Mouse (Mus musculus): ENCODE data around the gene Pou2f1. TPM values are rescaled to one million over a fixed set of nuclear protein-coding genes. Genes with fewer than 3 reads are reported as not detected.
"Not testable (repeated sequence)": the region's sequence is repeated elsewhere in the genome, so short reads cannot be mapped to it uniquely, and the experiment has no call there.

Pou2f1 gene
- polyA plus RNA-seq, 1 experiment: 11.0 TPM

DNA sequence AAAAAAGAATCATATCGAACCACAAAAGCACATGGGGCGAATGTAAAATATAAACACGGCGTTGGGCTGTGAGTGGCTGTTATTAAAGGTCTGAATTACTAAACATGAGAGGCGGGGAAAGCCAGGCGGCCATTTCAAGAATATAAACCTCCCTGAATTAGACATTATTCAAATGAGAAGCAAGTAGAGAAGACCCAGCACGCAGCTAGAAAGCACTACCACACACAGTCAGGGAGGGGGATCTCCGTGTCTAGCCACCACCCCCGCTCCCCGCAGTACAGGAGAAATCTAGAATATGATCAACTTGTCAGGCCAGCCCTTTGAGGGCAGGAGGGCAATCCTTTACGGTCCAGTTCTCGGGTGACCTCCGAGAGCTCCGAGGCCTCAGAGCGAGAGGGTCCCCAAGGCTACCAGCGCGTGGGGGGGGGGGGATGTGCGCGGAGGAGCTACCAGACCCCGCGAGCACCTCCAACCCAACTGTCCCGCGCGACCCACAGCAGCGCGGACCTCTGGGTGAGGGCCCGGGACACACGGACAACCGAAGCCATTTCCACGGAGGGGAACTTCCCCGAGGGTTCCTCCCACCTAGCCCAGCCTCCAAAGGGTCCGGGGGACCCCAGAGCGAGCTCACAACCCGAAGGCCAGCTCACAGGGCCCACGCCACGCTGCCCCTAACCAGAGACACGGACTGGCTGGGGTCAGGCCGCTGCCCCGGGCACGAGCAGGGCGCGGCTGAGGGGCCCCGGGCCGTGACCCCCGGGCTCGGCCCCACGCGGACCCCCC lies 1.2 kb downstream of the Pou2f1 start:
- TF ChIP-seq POLR2A (IDR thresholded peaks at IDR 0.05; ENCODE audit: borderline replicate concordance, insufficient read depth, low read length) (no peak), CTCF (IDR thresholded peaks at IDR 0.05; ENCODE audit: borderline replicate concordance, insufficient read depth, low read depth, low read length) (no peak)
- peak; percentile 44 to 65 for DNase-seq
- WGBS: under 1% methylated on average over 48 of the region's 48 CpGs
- H3K27me3 ChIP-seq (ENCODE audit: control insufficient read depth, insufficient read depth, low read length): no peaks in the 10 kb centered on the region
- peaks cover 2% of the 10 kb centered on the region; the same call in 1 of the 2 replicates for H3K4me1 ChIP-seq (ENCODE audit: control insufficient read depth, insufficient read depth, low read length)
- H3K27ac ChIP-seq (ENCODE audit: insufficient read depth, low read length): peak overlapping the region; percentile 95
- H3K4me3 ChIP-seq (replicated peaks; ENCODE audit: insufficient read depth, low read depth, low read length): peak overlapping the region; percentile 85

DNA sequence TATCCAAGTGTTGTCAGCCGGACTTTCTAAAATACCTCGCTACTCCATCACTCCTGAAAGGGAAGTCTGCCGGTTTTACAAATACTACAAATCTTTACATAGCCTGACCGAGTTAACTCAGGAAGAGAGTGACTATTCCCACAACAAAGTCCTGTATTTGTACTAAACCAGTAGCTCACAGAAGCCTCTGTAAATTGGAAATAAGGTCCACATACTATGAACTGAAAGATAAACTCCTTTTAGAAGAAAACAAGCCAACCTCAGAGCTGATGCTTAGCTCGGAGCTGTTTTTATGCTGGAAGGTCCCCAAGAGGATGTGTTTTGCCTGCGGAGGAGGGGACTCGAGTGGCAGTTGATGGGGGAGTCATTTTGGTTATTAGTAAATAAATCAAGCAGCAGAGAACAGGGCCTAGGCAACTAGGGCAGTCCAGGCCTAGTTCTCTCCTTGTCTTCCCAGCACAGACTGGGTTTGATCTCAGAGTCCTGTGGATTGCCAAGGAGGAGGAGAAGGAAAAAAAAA lies 1.8 kb downstream of the Pou2f1 start:
- no peak for TF ChIP-seq POLR2A (IDR thresholded peaks at IDR 0.05; ENCODE audit: borderline replicate concordance, insufficient read depth, low read length)
- no peak for TF ChIP-seq CTCF (IDR thresholded peaks at IDR 0.05; ENCODE audit: borderline replicate concordance, insufficient read depth, low read depth, low read length)
- Histone ChIP-seq H3K27me3 (ENCODE audit: control insufficient read depth, insufficient read depth, low read length) (no peaks in the 10 kb centered on the region), H3K27ac (ENCODE audit: insufficient read depth, low read length) (peak overlapping the region; percentile 95), H3K4me1 (ENCODE audit: control insufficient read depth, insufficient read depth, low read length) (peaks cover 7% of the 10 kb centered on the region; the same call in 1 of the 2 replicates), H3K4me3 (replicated peaks; ENCODE audit: insufficient read depth, low read depth, low read length) (peak overlapping the region; percentile 85)
- peak; percentile 35 to 44 for DNase-seq
- WGBS: 1% methylated on average over 7 of the region's 7 CpGs

DNA sequence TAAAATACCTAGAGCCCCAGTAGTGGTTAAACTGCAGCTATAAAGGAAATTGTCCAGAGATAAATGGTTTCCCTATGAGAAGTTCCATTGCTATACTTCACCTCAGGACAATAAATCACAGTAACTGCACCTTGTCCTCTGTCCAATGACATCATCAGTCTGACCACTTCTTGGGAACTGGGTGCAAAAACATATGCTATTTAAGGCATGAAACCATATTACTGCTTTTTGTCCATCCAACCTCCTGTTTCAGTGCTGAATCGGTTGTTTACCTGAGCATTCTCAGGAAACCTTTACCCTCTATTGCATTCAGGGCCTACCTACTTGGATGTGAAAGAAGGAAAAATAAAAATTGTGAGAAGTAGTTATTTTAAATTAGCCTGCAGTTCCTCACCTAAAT lies 2.8 kb downstream of the Pou2f1 start:
- 43% methylated on average over 1 of the region's 1 CpGs for WGBS
- Histone ChIP-seq H3K27me3 (ENCODE audit: control insufficient read depth, insufficient read depth, low read length) (no peaks in the 10 kb centered on the region), H3K4me1 (ENCODE audit: control insufficient read depth, insufficient read depth, low read length) (peaks cover 7% of the 10 kb centered on the region; the same call in 1 of the 2 replicates), H3K4me3 (replicated peaks; ENCODE audit: insufficient read depth, low read depth, low read length) (no peak overlapping the region), H3K27ac (ENCODE audit: insufficient read depth, low read length) (no peak overlapping the region)
- TF ChIP-seq POLR2A (IDR thresholded peaks at IDR 0.05; ENCODE audit: borderline replicate concordance, insufficient read depth, low read length): no peak
- no peak for TF ChIP-seq CTCF (IDR thresholded peaks at IDR 0.05; ENCODE audit: borderline replicate concordance, insufficient read depth, low read depth, low read length)
- no peak for DNase-seq

DNA sequence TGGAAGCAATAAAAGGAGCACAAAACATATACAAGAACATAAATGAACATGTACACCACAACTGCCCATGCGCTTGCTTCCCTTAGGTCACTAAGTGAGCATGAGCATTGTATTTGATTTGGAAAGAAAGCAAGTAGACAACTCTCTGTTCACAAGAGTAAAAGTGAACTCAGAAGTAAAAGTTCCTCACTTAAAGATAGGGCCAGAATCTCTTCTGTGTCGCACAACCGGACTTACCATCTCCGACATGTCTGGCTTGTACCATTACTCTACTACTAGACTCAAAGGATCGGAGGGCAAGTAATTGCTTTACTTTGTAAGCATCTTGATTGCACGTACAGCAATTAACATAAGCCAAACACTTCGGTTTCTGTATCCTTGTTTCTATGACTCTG lies 6.8 kb downstream of the Pou2f1 start:
- TF ChIP-seq POLR2A (IDR thresholded peaks at IDR 0.05; ENCODE audit: borderline replicate concordance, insufficient read depth, low read length): no peak
- TF ChIP-seq CTCF (IDR thresholded peaks at IDR 0.05; ENCODE audit: borderline replicate concordance, insufficient read depth, low read depth, low read length): no peak
- WGBS: 91% methylated on average over 7 of the region's 7 CpGs
- no peak for DNase-seq
- no peak overlapping the region for H3K27ac ChIP-seq (ENCODE audit: insufficient read depth, low read length)
- H3K4me1 ChIP-seq (ENCODE audit: control insufficient read depth, insufficient read depth, low read length): peaks cover 9% of the 10 kb centered on the region
- no peak overlapping the region for H3K4me3 ChIP-seq (replicated peaks; ENCODE audit: insufficient read depth, low read depth, low read length)
- H3K27me3 ChIP-seq (ENCODE audit: control insufficient read depth, insufficient read depth, low read length): no peaks in the 10 kb centered on the region; the same call in 1 of the 2 replicates

DNA sequence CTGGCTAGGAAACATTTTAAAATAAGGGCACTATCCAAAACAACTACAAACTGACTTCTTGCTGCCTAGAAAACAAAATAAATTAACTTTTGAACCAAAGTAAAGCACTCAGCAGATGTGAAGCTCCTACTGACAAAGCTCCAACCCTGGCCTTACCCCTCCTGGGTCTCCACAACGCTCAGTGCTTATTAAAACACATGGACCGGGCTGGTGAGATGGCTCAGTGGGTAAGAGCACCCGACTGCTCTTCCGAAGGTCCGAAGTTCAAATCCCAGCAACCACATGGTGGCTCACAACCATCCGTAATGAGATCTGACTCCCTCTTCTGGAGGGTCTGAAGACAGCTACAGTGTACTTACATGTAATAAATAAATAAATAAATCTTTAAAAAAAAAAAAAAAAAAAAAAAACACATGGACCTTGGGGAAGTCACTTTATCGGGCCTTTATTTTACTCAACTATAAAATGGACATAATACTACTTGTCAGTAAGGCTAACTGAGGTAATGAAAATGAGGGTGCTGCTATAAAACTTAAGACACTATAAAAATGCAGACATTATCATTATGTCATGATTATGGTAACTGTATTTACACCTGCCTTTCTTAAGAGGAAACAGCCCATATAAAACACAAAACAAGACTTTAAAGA lies 7.3 kb downstream of the Pou2f1 start:
- not testable (repeated sequence) for H3K27ac ChIP-seq (ENCODE audit: insufficient read depth, low read length); H3K27me3 ChIP-seq (ENCODE audit: control insufficient read depth, insufficient read depth, low read length); H3K4me3 ChIP-seq (replicated peaks; ENCODE audit: insufficient read depth, low read depth, low read length); DNase-seq; H3K4me1 ChIP-seq (ENCODE audit: control insufficient read depth, insufficient read depth, low read length)
- WGBS: 94% methylated on average over 7 of the region's 7 CpGs

DNA sequence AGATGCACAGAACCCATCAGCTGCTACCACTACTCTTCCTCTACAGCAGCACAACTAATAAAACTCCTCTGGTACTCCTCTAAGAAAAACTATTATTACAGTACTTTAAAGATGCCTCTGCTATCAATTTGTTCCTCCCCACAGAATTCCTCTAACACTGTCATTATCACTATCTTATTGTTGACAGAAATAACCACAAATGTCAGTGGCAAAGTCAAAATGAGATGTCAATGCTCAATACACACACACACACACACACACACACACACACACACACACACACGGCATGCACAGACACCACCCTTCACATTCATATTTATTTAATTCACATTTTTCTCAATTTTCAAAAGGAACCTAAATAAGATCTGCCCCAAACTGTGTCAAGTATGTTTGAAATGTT lies 8.2 kb downstream of the Pou2f1 start:
- H3K4me3 ChIP-seq (replicated peaks; ENCODE audit: insufficient read depth, low read depth, low read length): no peak overlapping the region
- H3K27ac ChIP-seq (ENCODE audit: insufficient read depth, low read length): no peak overlapping the region
- H3K27me3 ChIP-seq (ENCODE audit: control insufficient read depth, insufficient read depth, low read length): no peaks in the 10 kb centered on the region; the same call in 1 of the 2 replicates
- TF ChIP-seq POLR2A (IDR thresholded peaks at IDR 0.05; ENCODE audit: borderline replicate concordance, insufficient read depth, low read length) (no peak), CTCF (IDR thresholded peaks at IDR 0.05; ENCODE audit: borderline replicate concordance, insufficient read depth, low read depth, low read length) (no peak)
- DNase-seq: no peak
- peaks cover 9% of the 10 kb centered on the region for H3K4me1 ChIP-seq (ENCODE audit: control insufficient read depth, insufficient read depth, low read length)
- WGBS: 46% methylated on average over 1 of the region's 1 CpGs

DNA sequence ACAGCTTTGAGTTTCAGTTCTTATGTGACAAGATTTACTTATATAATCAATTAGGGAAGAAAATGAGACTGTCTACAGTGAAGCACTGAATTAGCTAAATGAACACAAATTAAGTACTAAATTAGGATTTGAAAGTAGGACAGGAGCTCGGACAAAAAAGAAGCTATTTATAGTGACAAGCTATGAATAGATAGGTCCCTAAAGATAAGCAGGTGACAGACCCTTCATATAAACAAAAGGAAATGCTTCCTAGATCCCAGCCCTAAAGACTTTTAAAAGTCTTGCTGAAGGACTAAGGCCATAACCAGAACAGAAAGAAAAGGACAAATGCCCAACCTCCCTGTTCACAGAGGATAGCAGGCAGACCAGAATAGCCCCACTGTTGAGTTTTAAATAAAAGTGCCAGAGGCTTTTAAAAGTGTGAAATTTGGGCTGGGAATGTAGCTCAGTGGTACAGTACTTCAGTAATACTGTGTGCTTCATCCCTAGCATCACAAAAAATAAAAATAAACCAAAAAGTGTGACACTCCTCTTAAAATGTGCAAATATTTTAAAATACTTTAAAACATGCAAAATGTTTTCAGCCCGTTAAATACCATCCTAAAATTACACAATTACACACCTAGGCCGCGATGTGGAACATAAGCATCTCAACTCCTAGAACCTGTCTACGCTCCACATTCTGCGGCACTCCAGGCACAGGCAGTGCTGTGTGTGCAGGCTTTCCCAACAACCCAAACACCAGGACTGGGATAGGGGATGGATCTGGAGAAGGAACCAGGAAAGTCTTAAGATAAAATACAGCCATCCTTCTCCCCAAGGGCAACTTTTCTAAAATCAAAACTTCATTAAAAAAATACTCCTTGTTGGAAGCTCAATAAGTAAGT lies 9.0 kb downstream of the Pou2f1 start:
- no peaks in the 10 kb centered on the region; the same call in 1 of the 2 replicates for H3K27me3 ChIP-seq (ENCODE audit: control insufficient read depth, insufficient read depth, low read length)
- 66% methylated on average over 6 of the region's 6 CpGs for WGBS
- H3K4me3 ChIP-seq (replicated peaks; ENCODE audit: insufficient read depth, low read depth, low read length): no peak overlapping the region
- TF ChIP-seq CTCF (IDR thresholded peaks at IDR 0.05; ENCODE audit: borderline replicate concordance, insufficient read depth, low read depth, low read length): no peak
- no peak for TF ChIP-seq POLR2A (IDR thresholded peaks at IDR 0.05; ENCODE audit: borderline replicate concordance, insufficient read depth, low read length)
- H3K27ac ChIP-seq (ENCODE audit: insufficient read depth, low read length): no peak overlapping the region
- peaks cover 12% of the 10 kb centered on the region for H3K4me1 ChIP-seq (ENCODE audit: control insufficient read depth, insufficient read depth, low read length)
- no peak for DNase-seq

Measured in cerebellum, adult 2 months (tissue).